Mouse (Mus musculus) cerebellum, postnatal 14 days (tissue): ENCODE data around the gene Hspa4l.

Experiments
- DNase-seq, 2 experiments: peaks; one replicate each; pipeline ENCODE4 v3.0.0; 2021; ENCODE audit warnings: mixed read lengths in 2 of 2

The Hspa4l gene

DNA sequence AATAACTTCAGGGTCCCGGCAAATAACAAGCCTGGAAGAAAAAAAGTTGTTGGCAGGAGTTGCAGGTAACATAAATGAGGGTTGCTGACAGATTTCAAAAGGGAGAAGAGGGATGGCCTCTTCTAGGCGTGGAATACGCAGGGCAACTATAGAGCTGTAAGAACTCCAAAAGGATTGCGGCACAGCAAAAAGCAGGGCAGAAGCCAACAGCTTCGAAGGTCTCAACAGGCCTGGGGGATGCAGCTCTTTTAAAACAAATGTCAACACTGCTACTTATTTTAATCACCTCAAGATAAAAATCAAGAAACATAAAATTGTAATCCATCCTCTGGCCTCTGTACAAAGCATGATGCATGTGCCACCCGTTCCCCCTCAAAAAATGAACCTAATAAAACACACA lies 101.2 kb downstream of the Hspa4l start:
- DNase-seq: peak in 1 of 2 experiments; percentile 13
